Mouse (Mus musculus) forebrain, embryonic 16.5 days (tissue): ENCODE results near the gene Prdx1. TPM values are rescaled to one million over a fixed set of nuclear protein-coding genes. Genes with fewer than 3 reads are reported as not detected.
"Not testable (repeated sequence)": the region's sequence is repeated elsewhere in the genome, so short reads cannot be mapped to it uniquely, and the experiment has no call there.

Experiments used
- ATAC-seq: fragments of 200-750 bp; cut with Nextera tagmentation; 2 replicates; pipeline ENCODE4 v1.8.0; 2017; ENCODE audit warnings: mild to moderate bottlenecking, moderate library complexity
- H3K27ac ChIP-seq: fragments of 300-500 bp; sonication (generic); 2 replicates; pipeline ENCODE4 v1.5.1; 2014; ENCODE audit warnings: low read length, control low read depth
- H3K27me3 ChIP-seq: fragments of 300-500 bp; sonication (generic); replicated peaks from 2 replicates; pipeline ENCODE4 v1.6.1; 2014; ENCODE audit warnings: low read length; ENCODE audit not compliant: control insufficient read depth, insufficient read depth
- H3K36me3 ChIP-seq: fragments of 300-500 bp; sonication (generic); 2 replicates; pipeline ENCODE4 v1.6.1; 2014; ENCODE audit not compliant: control insufficient read depth, insufficient read depth
- H3K4me1 ChIP-seq: fragments of 300-500 bp; sonication (generic); replicated peaks from 2 replicates; pipeline ENCODE4 v1.6.1; 2014; ENCODE audit warnings: low read length; ENCODE audit not compliant: control insufficient read depth, insufficient read depth
- H3K4me2 ChIP-seq: fragments of 300-500 bp; sonication (generic); 2 replicates; pipeline ENCODE4 v1.6.1; 2014; ENCODE audit warnings: mild to moderate bottlenecking, low read length, control low read depth
- H3K4me3 ChIP-seq: fragments of 300-500 bp; sonication (generic); replicated peaks from 2 replicates; pipeline ENCODE4 v1.5.1; 2014; ENCODE audit warnings: mild to moderate bottlenecking, low read length, control low read depth
- H3K9ac ChIP-seq: fragments of 300-500 bp; sonication (generic); replicated peaks from 2 replicates; pipeline ENCODE4 v1.6.1; 2014; ENCODE audit warnings: low read depth, low read length, control low read depth
- H3K9me3 ChIP-seq: fragments of 300-500 bp; sonication (generic); 2 replicates; pipeline ENCODE4 v1.6.1; 2016; ENCODE audit warnings: low read length; ENCODE audit not compliant: control insufficient read depth
- whole genome bisulfite sequencing: fragments of 180-500 bp; shearing (Covaris S2); extraction: QIAGEN DNeasy Blood & Tissue Kit; methylation state at CpG from one replicate; pipeline ENCODE4 v1.1.7; 2014; 5-methylcytosine and 5-hydroxymethylcytosine counted together
- polyA plus RNA-seq: library from polyadenylated mRNA; unstranded; fragments of >200 nt; fragmentation: Nextera tagmentation; extraction: Ambion mirVana; gene quantifications from 2 replicates; pipeline ENCODE4 v1.2.1, GENCODE M21; 2015

Prdx1 gene
- polyA plus RNA-seq, 1 experiment from 2014 or later: 455 TPM

- H3K4me3 ChIP-seq: no peak overlapping the region
- H3K27ac ChIP-seq: no peak overlapping the region
- H3K27me3 ChIP-seq: no peaks in the 10 kb centered on the region
- no peak overlapping the region for H3K9ac ChIP-seq
- peaks cover 21% of the 10 kb centered on the region for H3K4me1 ChIP-seq
- no peak for ATAC-seq
- H3K36me3 ChIP-seq: no peaks in the 10 kb centered on the region; the same call in 1 of the 2 replicates
- 84% methylated on average over 6 of the region's 6 CpGs for WGBS
- no peaks in the 10 kb centered on the region for H3K9me3 ChIP-seq
- H3K4me2 ChIP-seq: no peak overlapping the region
Observed at GRCm38 (mm10) chr4:116653228-116653627, 32.1 kb upstream of the Prdx1 start.

- 74% methylated on average over 2 of the region's 2 CpGs for WGBS
- Histone ChIP-seq H3K4me2 (no peak overlapping the region), H3K36me3 (no peaks in the 10 kb centered on the region), H3K4me1 (peaks cover 7% of the 10 kb centered on the region), H3K4me3 (no peak overlapping the region), H3K9me3 (no peaks in the 10 kb centered on the region), H3K27ac (no peak overlapping the region), H3K9ac (no peak overlapping the region), H3K27me3 (no peaks in the 10 kb centered on the region)
- ATAC-seq: no peak
Observed at GRCm38 (mm10) chr4:116655100-116655499, 30.2 kb upstream of the Prdx1 start.

GRCm38 (mm10) chr4:116655658-116656057 lies 29.7 kb upstream of the Prdx1 start:
- 80% methylated on average over 3 of the region's 3 CpGs for WGBS
- no peak for ATAC-seq
- H3K4me1 ChIP-seq: peaks cover 3% of the 10 kb centered on the region; the same call in 1 of the 2 replicates
- H3K9me3 ChIP-seq: no peaks in the 10 kb centered on the region
- H3K36me3 ChIP-seq: no peaks in the 10 kb centered on the region
- H3K27ac ChIP-seq: no peak overlapping the region
- no peak overlapping the region for H3K9ac ChIP-seq
- no peak overlapping the region for H3K4me3 ChIP-seq
- H3K27me3 ChIP-seq: no peaks in the 10 kb centered on the region
- H3K4me2 ChIP-seq: no peak overlapping the region

- Histone ChIP-seq H3K4me3 (no peak overlapping the region), H3K36me3 (no peaks in the 10 kb centered on the region), H3K4me2 (no peak overlapping the region), H3K4me1 (no peaks in the 10 kb centered on the region), H3K27ac (no peak overlapping the region), H3K27me3 (no peaks in the 10 kb centered on the region), H3K9ac (no peak overlapping the region), H3K9me3 (no peaks in the 10 kb centered on the region)
- WGBS: 47% methylated on average over 3 of the region's 3 CpGs
- no peak for ATAC-seq
Observed at GRCm38 (mm10) chr4:116657971-116658370, 27.4 kb upstream of the Prdx1 start.

- no peak overlapping the region for H3K4me3 ChIP-seq
- no peak overlapping the region for H3K9ac ChIP-seq
- H3K9me3 ChIP-seq: no peaks in the 10 kb centered on the region
- H3K27me3 ChIP-seq: no peaks in the 10 kb centered on the region
- no peak overlapping the region for H3K27ac ChIP-seq
- no peak for ATAC-seq
- no peaks in the 10 kb centered on the region for H3K4me1 ChIP-seq
- no peaks in the 10 kb centered on the region for H3K36me3 ChIP-seq
- H3K4me2 ChIP-seq: no peak overlapping the region
- 38% methylated on average over 2 of the region's 2 CpGs for WGBS
Observed at GRCm38 (mm10) chr4:116659474-116659873, 25.9 kb upstream of the Prdx1 start.

- ATAC-seq, H3K36me3 ChIP-seq, H3K9me3 ChIP-seq, H3K27ac ChIP-seq, H3K4me3 ChIP-seq, H3K4me2 ChIP-seq, H3K4me1 ChIP-seq, H3K27me3 ChIP-seq, H3K9ac ChIP-seq: not testable (repeated sequence)
- 86% methylated on average over 6 of the region's 6 CpGs for WGBS
Observed at GRCm38 (mm10) chr4:116659916-116660315, 25.4 kb upstream of the Prdx1 start.

- Histone ChIP-seq H3K4me3 (no peak overlapping the region), H3K27ac (no peak overlapping the region), H3K4me2 (no peak overlapping the region), H3K27me3 (no peaks in the 10 kb centered on the region), H3K9ac (no peak overlapping the region), H3K4me1 (no peaks in the 10 kb centered on the region), H3K36me3 (no peaks in the 10 kb centered on the region), H3K9me3 (no peaks in the 10 kb centered on the region)
- no peak for ATAC-seq
- WGBS: 76% methylated on average over 6 of the region's 6 CpGs
Observed at GRCm38 (mm10) chr4:116660829-116661228, 24.5 kb upstream of the Prdx1 start.

- no peak for ATAC-seq
- Histone ChIP-seq H3K9ac (no peak overlapping the region), H3K4me2 (no peak overlapping the region), H3K4me1 (no peaks in the 10 kb centered on the region), H3K9me3 (no peaks in the 10 kb centered on the region), H3K36me3 (no peaks in the 10 kb centered on the region), H3K27me3 (no peaks in the 10 kb centered on the region), H3K4me3 (no peak overlapping the region), H3K27ac (no peak overlapping the region)
- 95% methylated on average over 1 of the region's 1 CpGs for WGBS
Observed at GRCm38 (mm10) chr4:116661998-116662397, 23.3 kb upstream of the Prdx1 start.

GRCm38 (mm10) chr4:116666625-116667024 lies 18.7 kb upstream of the Prdx1 start:
- 65% methylated on average over 4 of the region's 4 CpGs for WGBS
- no peaks in the 10 kb centered on the region for H3K27me3 ChIP-seq
- H3K27ac ChIP-seq: no peak overlapping the region
- H3K4me1 ChIP-seq: no peaks in the 10 kb centered on the region
- no peaks in the 10 kb centered on the region for H3K9me3 ChIP-seq
- no peak for ATAC-seq
- no peak overlapping the region for H3K9ac ChIP-seq
- H3K4me3 ChIP-seq: no peak overlapping the region
- H3K4me2 ChIP-seq: no peak overlapping the region
- no peaks in the 10 kb centered on the region for H3K36me3 ChIP-seq

- WGBS: 66% methylated on average over 3 of the region's 3 CpGs
- no peaks in the 10 kb centered on the region for H3K9me3 ChIP-seq
- no peak overlapping the region for H3K4me2 ChIP-seq
- H3K9ac ChIP-seq: no peak overlapping the region
- no peak overlapping the region for H3K4me3 ChIP-seq
- no peak for ATAC-seq
- H3K4me1 ChIP-seq: no peaks in the 10 kb centered on the region
- no peak overlapping the region for H3K27ac ChIP-seq
- H3K27me3 ChIP-seq: no peaks in the 10 kb centered on the region
- no peaks in the 10 kb centered on the region for H3K36me3 ChIP-seq
Observed at GRCm38 (mm10) chr4:116668145-116668544, 17.2 kb upstream of the Prdx1 start.
